Mouse (Mus musculus) testis, adult 2 months (tissue): ENCODE results near the gene Nos1ap.

ENCODE experiments used
- CTCF ChIP-seq: fragments of 200-500 bp; IDR thresholded peaks from 2 replicates; pipeline ENCODE4 v1.5.1; 2012; ENCODE audit warnings: low read depth, mild to moderate bottlenecking, inconsistent platforms, low read length, moderate library complexity; ENCODE audit not compliant: control insufficient read depth, insufficient read depth, insufficient replicate concordance
- POLR2A ChIP-seq: fragments of 200-500 bp; IDR thresholded peaks from 2 replicates; pipeline ENCODE4 v1.6.1; 2012; ENCODE audit warnings: low read depth, mild to moderate bottlenecking, inconsistent platforms, low read length, moderate library complexity; ENCODE audit not compliant: control insufficient read depth

- TF ChIP-seq CTCF = no peak
- no peak for TF ChIP-seq POLR2A
Observed at GRCm38 (mm10) chr1:170462140-170462539, 127.5 kb downstream of the Nos1ap start.
